Mouse (Mus musculus): ENCODE data around the gene Fam181a. TPM values are rescaled to one million over a fixed set of nuclear protein-coding genes. Genes with fewer than 3 reads are reported as not detected.

Fam181a gene
- total RNA-seq (2021): not detected
- long read RNA-seq, experiment 1: 0 reads
- long read RNA-seq, experiment 2: 0 reads

DNA sequence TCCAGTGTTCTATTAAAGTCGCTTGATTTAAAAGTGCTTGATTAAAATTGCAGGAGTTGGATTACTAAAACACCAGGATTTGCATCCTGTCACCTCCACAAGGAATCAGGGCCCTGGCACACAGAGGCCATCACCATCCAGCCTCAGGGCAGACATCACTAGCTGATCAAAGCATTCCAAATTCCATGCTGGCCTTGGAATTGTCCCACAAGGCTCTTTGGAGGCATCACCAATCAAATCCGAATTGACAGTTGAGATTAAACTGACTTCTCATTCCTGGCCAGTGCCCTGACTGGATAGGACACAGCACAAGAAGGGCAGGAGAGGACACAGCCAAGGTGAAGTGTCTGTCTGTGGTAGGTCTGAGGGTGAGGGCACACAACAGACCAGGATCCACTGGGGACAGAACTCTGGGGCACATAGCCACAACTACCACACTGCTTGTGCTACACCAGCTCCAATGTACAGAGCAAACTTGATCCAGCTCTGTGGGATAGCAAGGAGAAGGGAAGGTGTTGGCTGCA, at the start of gene Fam181a:
TSS of gene Fam181a (plus strand) at position 232 of the 524 bp plus-strand sequence.
- DNase-seq: no peak

DNA sequence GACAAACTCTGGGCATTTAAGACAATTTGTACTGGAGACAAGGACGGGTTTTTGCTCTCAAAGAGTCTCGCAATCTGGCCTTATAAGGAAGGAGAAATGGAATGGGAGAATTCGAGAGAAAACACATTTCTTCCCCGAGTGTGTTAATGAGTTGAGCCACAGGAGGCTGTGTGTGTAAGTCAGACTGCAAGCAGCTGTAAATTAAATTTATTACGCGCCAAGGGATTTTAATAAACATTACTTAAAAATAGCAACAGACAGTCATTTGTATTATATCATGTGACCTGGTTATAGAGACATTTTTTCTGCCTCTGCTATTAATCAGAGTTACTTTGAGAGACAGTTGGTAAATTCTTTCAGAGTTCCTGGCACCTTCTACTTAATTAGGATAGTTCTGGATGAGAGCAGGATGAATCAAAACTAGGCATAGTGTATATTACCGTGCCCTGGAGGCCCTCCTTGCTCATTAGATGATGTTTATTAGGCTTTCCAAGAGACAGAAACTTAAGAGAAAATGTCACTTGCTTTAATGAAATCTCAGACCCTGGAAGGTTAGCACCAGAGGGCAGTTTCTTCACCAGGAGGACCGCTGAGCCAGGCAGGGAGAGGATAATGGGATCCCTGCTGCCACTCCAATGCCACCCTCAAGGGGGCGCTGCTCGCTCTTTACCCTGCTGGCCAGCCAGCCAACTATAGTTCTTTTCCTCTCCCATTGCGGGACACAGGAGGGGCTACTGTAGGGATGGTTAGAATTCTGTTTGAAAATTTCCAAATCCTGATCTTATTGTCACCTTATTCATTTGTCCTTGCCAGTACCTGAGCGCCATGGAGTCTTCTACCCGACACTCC, 48.5 kb upstream of the Fam181a start:
- peak in 1 of 2 experiments; percentile 10 for DNase-seq

DNA sequence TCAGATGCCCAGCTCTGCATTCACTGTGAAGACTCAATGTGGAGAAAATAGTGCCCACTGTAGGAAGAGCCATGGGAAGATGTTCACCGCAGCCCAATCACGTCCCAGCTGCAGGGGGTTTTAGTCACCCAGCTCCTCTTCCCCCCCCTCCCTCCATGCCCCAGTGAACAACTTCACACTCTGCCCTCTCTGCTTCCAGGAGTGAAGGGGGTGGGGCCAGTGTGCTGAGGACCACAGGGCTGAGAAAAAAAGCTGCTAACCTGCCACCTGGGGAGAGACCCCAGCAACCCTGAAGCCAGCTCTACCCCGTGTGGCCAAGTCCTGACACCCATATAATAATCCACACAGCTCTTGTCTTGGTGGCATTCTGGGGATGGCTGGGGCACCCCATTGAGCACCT, 44.2 kb upstream of the Fam181a start:
- no peak for DNase-seq

DNA sequence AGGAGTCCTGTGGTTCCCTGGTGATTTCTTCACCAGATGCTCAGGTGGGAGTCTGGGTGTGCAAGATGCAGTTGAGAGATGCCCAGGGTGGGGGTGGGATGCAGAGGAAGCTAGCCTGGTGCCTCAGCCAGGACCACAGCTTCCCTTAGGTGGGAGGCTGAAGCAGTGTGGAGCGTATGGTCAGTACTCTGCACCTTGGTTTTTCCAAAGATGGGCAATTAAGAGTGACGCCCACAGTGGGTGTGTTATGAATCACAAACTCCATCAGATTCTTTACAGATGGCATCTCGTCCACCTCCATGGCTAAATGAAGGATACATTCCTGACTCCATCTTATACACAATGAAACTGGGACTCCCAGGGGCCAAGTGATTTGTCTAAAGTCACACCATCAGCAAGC, 38.6 kb upstream of the Fam181a start:
- DNase-seq: no peak

DNA sequence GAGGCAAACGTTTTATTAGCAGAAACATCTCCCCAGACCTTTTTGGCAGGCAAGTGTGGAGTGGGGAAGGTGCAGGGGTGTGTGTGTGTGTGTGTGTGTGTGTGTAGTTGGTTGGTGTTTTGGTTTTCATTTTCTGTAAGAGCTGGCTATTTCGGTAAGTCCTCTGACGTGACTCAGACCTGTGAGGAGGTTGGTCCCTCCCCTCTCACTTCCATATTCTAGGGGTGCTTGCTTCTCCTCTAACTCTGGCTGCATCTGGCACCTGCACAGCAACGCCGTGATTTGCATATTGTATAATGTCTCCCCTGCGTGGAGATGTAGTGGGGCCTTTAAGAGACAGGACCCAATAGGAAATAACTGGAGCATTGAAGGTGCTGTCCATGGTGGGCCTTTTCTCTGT, 37.7 kb upstream of the Fam181a start:
- DNase-seq: no peak

DNA sequence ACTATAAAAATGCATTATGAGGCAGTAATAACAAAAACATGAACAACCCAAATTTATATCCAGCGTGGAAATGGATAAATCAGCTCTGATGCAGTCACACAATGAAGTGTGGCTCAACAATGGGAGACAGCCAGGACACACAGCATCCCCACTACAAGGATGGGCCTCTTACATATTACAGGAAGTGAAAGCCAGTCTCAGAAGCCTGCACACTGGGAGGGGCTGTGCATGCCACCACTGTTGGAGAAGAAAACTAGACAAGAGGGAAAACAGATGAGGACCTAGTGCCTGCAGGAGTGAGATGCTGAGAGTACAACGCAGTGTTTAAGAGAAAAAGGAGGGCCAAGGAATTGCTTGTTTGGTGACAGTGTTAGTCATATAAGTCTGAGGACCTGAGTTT, 37.0 kb upstream of the Fam181a start:
- DNase-seq: no peak

DNA sequence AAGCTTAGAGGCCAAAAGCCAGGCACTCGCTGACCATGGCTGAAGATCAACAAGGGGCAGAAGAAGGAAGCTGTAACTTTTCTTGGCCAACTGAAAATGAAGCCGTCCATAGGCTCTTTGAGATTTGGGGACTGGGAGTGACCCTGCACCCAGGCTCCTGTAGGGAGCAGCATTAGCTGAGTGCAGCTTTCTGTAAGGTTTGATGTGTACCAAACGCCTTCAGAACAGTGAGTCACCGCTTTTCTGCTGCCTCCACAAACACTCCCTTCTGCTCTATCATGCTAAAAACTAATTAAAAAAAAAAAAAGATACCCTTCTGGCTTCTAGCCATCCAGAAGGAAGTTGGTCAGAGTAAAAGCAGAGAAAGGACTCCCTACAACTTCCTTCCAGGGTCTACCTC, 34.4 kb upstream of the Fam181a start:
- DNase-seq: no peak

DNA sequence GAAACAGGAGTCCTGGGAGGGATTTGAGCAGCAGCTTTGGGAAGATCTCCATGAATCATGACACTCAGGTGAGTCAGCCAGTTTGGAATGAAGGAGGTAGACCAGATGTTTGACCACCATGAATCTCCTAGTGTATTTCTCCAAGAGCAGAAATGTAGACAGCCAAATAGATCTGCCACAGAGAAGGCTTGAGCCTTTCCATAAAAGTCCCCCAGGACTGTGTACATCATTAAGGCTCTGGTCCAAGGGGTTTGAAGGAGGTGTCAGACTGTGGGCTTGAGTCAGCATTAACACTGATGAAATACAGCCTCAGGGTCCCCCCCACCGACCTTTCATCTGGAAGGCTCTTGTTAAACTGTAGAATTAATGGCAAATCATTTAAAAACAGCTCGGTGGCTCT, 29.3 kb upstream of the Fam181a start:
- peak in 1 of 2 experiments; percentile 4 for DNase-seq

DNA sequence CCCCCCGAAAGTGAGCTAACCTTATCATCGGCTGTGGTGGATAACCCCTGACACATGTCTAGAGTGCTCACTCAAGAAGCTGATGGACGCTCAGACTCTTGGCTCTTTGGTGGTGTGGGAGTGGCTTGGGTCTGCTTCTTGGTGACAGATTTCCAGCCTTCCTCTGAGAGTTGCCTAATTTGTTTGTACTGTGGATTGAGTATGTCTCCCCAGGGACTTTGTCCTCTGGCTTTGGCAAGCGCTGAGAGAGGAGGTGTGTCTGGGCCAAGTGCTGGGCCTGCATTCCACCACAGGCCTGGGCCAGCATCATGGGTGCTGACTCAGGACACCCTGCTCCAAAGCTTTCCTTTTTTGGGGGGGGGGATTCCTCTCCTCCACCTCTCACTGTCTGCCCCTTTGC, 28.9 kb upstream of the Fam181a start:
- peak; percentile 54 to 63 for DNase-seq

DNA sequence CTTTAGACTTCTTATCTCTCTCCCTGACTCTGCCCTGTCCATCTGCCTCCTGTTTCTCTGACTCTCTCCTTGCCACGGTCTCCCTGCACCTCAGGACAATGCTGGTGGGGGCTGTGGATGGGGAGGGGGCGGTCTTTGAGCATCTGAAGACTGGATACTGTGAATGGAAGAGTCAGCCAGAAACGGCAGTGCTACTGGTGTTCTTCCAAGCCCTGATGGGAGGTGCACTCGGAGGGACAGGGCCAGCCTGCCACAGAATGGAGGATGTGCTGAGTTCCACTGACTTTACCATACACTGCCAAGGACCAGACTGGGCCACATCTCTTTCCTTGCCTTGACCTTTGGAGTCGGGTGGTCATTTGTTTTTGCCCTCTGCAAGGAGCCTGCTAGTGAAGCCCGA, 27.8 kb upstream of the Fam181a start:
- DNase-seq: no peak

DNA sequence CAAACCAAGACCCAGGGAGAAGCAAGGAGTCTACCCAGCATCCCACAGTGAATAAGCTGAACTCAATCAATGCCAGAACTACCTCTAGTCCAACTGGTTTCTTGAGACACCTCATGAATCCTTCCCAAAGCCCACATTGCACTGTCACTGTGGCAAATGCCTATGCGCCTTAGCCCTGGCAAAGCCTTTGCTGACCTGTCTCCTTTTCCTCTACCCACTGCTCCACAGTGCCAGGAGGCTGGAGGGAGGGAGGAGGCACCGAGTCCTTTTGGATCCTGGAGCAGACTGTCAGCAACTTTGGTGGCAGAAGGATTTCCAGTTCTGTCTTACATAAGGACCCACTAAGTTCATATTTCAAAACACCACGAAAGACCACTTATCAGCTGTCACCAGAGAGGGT, 27.4 kb upstream of the Fam181a start:
- DNase-seq: no peak

DNA sequence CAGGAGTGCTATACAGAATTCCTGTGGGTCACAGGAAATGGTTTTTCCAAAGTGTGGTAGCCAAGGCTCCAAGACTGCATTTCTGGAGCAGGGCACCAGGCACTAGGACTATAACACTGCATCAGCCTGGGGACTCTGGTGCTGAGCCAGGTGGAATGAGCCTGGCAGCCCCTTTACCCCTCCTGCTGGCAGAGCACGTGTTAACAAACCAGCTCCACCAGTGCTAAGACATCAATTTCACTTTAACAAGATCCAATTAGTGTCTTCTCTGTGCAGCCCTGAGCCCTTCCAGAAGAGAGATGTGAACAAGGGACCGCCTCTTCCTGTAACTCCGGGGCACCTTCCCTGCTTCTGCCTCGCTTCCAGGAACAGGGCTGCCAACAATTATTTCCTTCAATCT, 23.5 kb upstream of the Fam181a start:
- no peak for DNase-seq

DNA sequence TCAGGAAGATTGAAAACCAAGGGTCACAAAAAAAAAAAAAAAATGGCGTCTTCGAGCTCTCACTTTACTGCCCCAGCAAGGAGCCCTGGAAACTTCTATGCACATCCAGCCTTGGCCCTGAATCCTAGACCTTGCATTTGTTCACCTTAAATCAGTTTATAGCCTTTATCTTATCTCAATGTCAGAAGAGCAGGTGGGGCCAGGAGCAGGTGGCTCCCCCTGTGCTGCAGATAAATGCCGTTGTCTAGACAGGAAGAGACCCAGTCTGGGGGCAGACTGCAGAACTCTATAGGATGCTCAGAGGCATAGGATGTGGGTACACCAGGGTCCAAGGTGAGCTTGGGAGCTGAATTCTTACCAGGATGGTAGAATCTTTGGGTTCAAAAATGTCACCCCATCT, 18.4 kb upstream of the Fam181a start:
- DNase-seq: no peak

DNA sequence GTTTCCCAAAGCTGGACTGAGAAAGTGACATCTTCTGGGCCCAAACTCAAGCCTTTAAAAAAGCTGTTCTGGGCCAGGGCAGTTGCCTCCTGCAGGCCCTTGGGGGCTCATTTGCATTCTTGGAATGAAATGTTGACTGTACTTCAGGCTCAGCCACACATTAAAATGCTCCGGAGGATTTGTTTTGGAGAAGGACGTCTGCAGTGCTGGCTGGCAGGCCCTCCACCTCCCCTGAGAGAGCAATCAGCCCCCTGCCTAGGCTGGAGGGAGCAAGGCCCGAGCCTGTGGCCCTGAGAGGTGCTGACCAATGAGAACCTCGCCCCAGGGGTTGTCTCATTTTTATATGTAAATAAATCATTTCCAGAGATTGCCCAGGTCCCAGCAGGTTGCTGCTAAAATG, 14.5 kb upstream of the Fam181a start:
- DNase-seq: no peak

DNA sequence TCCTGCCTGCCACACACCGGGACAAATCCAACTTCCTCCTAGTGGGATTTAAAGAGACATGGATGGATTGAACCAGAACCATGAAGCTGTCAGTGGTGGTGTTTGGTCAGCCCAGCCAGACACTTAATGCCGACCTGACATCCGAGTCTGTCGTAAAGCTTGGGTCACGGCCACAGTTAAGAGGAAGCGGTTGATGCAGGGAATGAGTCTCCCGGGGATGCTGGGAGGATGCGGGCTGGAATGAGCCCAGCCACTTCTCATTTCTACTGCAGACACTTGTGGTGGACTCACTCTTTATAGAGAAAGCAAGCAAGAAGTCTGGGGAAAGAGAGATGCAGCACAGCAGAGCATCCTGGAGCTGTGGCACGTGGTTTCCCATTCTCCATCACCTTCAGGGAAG, 10.3 kb upstream of the Fam181a start:
- DNase-seq: no peak

DNA sequence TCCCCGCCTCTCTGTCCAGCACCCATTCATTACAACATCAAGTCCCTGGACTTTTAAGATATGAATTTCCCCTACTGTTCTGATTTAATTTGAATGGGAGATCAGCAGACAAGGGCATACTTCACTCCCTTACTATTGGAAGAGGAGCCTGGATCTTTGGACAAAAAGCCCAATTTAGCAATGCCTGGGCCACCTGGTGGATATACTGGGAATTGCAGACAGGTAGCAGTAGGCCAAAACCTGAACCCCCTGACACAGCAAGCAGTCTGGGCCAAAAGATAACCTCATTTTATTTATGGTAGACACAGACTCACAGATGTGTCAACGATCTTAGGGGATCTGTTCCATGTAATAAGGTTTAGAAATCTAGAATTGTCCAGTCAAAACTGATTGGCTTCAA, 9.1 kb upstream of the Fam181a start:
- DNase-seq: peak in 1 of 2 experiments; percentile 82

DNA sequence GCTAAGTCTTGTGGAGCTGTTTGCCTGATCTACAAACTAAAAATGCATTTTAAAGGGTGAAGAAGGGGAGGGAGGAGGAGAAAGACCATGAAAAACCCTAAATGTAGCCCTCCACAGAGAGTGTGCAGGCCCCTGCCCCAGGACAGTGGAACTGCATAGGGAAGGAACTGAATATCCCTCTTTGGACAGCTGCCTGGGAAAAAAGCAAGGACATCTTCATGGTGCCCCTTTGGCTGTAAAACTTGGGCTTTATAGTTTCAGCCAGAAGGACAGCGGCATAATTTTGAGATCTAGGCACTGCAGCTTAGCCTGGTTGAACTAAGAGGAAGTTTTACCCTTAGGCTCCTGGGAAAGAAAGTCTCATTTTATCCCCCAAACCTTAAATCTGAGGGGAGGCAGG, 7.8 kb upstream of the Fam181a start:
- no peak for DNase-seq

DNA sequence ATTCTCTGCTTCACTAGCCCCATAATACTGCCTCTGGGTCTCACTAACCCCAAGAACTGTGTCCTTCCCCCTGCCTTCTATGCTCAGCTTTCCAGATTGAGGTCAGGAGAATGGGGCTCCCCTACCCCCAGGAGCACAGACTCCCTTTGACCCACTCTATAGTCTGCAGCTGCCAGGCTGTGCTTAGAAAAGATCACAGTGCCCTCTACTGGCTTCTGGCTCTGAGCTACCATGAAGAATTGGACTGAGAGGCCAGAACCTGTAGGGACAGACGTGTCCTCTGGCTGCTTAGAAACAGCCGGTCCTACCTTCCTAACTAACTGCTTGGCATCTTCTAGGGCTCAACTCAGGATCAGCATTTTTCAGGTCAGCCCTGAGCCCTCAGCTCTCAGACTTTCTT, 4.6 kb upstream of the Fam181a start:
- peak in 1 of 2 experiments; percentile 24 for DNase-seq

DNA sequence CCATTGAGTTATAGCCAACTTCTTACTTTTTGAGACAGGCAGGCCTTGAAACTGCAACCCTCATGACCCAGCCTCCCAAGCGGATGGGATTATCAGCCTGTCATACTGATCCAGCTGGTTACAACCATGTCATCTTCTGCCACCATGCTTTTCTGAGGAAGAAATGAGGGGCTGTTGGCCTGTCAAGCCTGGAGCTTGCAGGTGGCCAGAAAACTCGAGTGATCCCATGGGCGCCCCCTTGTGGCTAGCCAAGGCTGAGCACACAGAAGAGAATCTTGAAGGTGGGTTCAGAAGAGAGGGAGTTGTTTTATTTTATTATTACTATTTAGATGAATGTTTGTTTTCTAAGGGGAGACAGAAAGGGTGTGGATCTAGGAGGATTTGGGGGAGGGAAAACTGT, 4.1 kb upstream of the Fam181a start:
- DNase-seq: peak in 1 of 2 experiments; percentile 55

DNA sequence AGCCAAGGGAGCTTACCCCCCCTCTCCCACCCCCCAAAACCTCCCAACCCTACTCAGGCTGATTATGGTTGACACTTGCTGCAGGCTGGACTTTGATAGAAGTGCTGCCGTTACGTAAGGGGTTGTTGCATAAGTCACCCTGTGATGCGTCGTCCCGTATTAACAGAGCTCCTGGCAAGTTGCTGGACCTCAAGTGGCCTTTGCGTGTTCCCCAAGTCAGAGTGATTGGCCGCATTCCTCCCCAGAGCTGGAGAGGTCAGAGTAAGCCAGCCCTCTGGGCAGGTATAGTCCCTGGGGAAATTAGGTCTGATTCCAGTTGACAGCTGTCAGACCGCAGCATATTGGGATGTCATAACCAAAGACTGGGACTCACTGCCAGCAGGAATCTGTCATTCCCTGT, 1.1 kb downstream of the Fam181a start:
- peak; percentile 60 to 68 for DNase-seq

DNA sequence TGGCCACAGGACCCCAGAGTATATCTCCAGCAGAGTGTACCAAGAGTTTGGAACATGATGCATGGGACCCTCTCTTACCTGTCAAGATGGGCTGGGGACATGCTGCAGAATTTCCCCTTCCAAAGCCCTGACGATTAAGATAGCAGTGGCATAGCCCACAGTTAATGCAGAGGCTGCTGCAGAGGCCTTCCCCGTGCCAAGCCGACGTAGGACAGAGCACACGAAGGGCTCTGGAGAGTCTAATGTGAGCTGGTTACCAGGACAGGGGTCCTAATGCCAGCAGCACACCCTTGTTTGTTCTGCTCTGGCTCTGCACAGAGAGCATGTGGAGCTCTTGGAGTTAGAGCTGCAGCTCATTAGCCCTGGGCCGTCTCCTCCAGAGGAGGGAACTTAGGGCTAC, 2.5 kb downstream of the Fam181a start:
- DNase-seq: no peak

DNA sequence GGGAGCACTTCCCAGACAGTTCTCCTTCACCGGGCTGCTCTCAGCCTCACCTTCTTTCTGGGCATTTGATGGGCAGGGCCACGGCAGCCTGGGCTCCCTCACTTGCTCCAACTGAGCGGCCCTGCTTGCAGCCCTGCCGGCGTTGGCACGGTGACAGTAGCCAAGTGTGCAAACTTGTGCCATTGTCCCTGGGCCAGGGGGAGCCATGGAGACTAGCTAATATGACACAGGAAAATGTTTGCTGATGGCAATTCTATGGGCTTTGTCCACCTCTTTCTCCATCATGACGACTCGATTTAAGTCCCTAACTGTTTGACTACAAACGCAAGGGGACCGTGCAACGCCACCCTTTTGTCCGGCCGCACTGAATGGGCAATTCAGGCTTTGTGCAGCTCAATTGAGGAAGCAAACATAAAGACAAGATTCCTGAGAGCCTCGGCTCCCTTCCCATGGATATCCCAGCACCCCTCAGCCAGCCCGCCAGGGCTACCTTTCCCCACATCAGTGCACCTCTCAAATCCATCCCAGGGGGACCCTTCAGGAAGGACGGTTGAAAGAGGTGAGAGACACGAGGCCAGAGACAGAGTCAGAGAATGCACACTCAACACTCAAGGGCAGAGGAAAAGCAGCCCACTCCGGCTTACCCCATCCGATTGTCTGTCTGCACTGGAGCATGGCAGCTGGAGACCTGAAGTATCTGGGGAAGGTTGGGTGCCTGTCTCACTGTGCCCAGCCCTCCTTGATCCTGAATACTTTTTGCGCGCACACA, 3.3 kb downstream of the Fam181a start:
- peak in 1 of 2 experiments; percentile 53 for DNase-seq

DNA sequence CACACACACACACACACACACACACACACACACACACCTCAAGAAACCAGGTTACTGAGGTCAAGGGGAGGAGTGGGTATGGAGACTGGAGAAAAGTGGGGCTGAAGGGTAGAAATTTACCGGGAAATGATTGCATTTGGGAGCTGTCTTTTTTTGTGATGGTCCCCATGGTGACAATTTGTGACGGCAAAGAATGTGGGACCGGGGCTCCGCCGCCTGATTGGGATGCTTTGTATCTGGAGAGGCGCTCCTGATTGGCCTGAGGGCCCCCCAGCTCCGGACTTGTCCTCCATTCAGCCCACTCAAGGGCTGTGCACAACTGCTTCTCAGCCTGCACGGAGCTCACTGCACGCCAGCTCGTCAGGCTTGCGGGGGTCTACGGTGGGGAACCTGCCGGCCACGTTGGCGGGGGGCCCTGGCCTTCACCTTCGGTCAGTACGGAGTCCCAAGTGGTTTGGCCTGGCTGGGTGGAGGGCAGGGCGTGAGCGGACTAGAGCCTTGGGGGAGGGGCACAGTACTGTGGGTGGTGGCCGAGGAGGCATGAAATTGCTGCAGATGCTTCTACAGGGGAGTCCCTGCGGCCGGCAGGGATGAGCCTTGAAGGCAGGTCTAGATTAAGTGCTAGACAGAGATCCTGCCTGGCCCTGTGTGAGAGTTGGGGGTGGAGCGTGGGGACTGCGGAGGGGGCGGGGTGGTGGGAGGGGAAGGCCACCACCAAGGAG, 4.0 kb downstream of the Fam181a start:
- DNase-seq: no peak
